ENCODE assay signal across 18 mouse cellular contexts in genomic region chr11:84434879-84435278, GRCm38 (mm10).
A peak's percentile ranks its signal among the peaks of the same experiment; 100 is the strongest.
DNase-seq lines count a peak whose midpoint lies in the region; ATAC-seq and TF ChIP-seq lines count a peak whose summit lies in the region.
"Had no signal": no experiment of that assay in that cellular context is flagged by ENCODE, and none has a peak within 500 bp of the region (broad histone marks: within the 10 kb centered on the region; RNA-seq: fewer than 3 reads in every experiment).

No protein-coding gene starts in this region.

- H3K9ac ChIP-seq in intestine, postnatal 0 days (ENCODE audit: low read depth, low read length) = no peak overlapping the region
- H3K9ac ChIP-seq in intestine, embryonic 16.5 days (ENCODE audit: low read depth, low read length) = no peak overlapping the region
- no peak overlapping the region for H3K9ac ChIP-seq in lung, embryonic 14.5 days
- H3K9ac ChIP-seq in liver, postnatal 0 days (replicated peaks) = no peak overlapping the region
- H3K9ac ChIP-seq: forebrain, embryonic 15.5 days; heart, embryonic 15.5 days; kidney, embryonic 15.5 days; lung, embryonic 15.5 days had no signal

- H3K9me3 ChIP-seq in intestine, postnatal 0 days (ENCODE audit: control insufficient read depth) = no peaks in the 10 kb centered on the region
- no peaks in the 10 kb centered on the region for H3K9me3 ChIP-seq in intestine, embryonic 16.5 days (ENCODE audit: control insufficient read depth, low read length)
- no peaks in the 10 kb centered on the region for H3K9me3 ChIP-seq in lung, embryonic 14.5 days (ENCODE audit: low read depth, low read length)
- H3K9me3 ChIP-seq in liver, postnatal 0 days (ENCODE audit: low read length) = no peaks in the 10 kb centered on the region
- H3K9me3 ChIP-seq: forebrain, embryonic 15.5 days; heart, embryonic 15.5 days; kidney, embryonic 15.5 days; lung, embryonic 15.5 days had no signal

- H3K4me3 ChIP-seq in intestine, postnatal 0 days (ENCODE audit: low read depth, low read length) = no peak overlapping the region
- H3K4me3 ChIP-seq in intestine, embryonic 16.5 days (ENCODE audit: low read length) = no peak overlapping the region
- no peak overlapping the region for H3K4me3 ChIP-seq in lung, embryonic 14.5 days (ENCODE audit: low read depth, low read length)
- no peak overlapping the region for H3K4me3 ChIP-seq in liver, postnatal 0 days (ENCODE audit: low read depth, low read length)
- H3K4me3 ChIP-seq: forebrain, embryonic 15.5 days; heart, adult 2 months; heart, embryonic 15.5 days; kidney, embryonic 15.5 days; lung, embryonic 15.5 days had no signal

- no peak for DNase-seq in lung, embryonic 14.5 days
- no peak for DNase-seq in lung, postnatal 25 days (ENCODE audit: low spot score)
- peak; percentile 32 for DNase-seq in ES-CJ7 (ENCODE audit: low read depth, low spot score)
- DNase-seq in liver, postnatal 0 days = no peak
- no peak for DNase-seq in right cerebral cortex, postnatal 4 days
- no peak for DNase-seq in spleen, adult 12 weeks (ENCODE audit: low spot score)
- DNase-seq: adrenal gland, postnatal 10 days; B cell, adult 2 months; cerebellum, adult 18-20 months; heart, adult 2 months; thymus, postnatal 4 days had no signal

- H3K4me2 ChIP-seq in intestine, postnatal 0 days (replicated peaks; ENCODE audit: low read depth) = no peak overlapping the region
- H3K4me2 ChIP-seq in intestine, embryonic 16.5 days (ENCODE audit: low read depth, low read length) = no peak overlapping the region
- H3K4me2 ChIP-seq in lung, embryonic 14.5 days = no peak overlapping the region
- H3K4me2 ChIP-seq in liver, postnatal 0 days (ENCODE audit: low read depth, low read length) = no peak overlapping the region
- H3K4me2 ChIP-seq: forebrain, embryonic 15.5 days; heart, embryonic 15.5 days; kidney, embryonic 15.5 days; lung, embryonic 15.5 days had no signal

- H3K36me3 ChIP-seq in intestine, postnatal 0 days (ENCODE audit: control insufficient read depth, insufficient read depth) = 0 out of 2 replicates have a peak, but pooled peaks cover 4% of the 10 kb centered on the region
- 0 out of 2 replicates have a peak, but pooled peaks cover 7% of the 10 kb centered on the region for H3K36me3 ChIP-seq in intestine, embryonic 16.5 days (ENCODE audit: control insufficient read depth, insufficient read depth, low read length)
- 0 out of 2 replicates have a peak, but pooled peaks cover 3% of the 10 kb centered on the region for H3K36me3 ChIP-seq in lung, embryonic 14.5 days (ENCODE audit: insufficient read depth)
- peaks cover 13% of the 10 kb centered on the region for H3K36me3 ChIP-seq in liver, postnatal 0 days (replicated peaks; ENCODE audit: insufficient read depth, low read length)
- H3K36me3 ChIP-seq: forebrain, embryonic 15.5 days; heart, embryonic 15.5 days had no signal

- H3K27ac ChIP-seq in intestine, postnatal 0 days (ENCODE audit: low read depth, low read length) = no peak overlapping the region
- no peak overlapping the region for H3K27ac ChIP-seq in intestine, embryonic 16.5 days (ENCODE audit: low read length)
- no peak overlapping the region for H3K27ac ChIP-seq in lung, embryonic 14.5 days (ENCODE audit: low read depth)
- H3K27ac ChIP-seq in liver, postnatal 0 days (ENCODE audit: low read depth) = no peak overlapping the region
- H3K27ac ChIP-seq: forebrain, embryonic 15.5 days; heart, adult 2 months; heart, embryonic 15.5 days; kidney, embryonic 15.5 days; lung, embryonic 15.5 days had no signal

- TF ChIP-seq CTCF in intestine, postnatal 0 days (IDR thresholded peaks at IDR 0.05; ENCODE audit: low read depth) = peak; percentile 55
- TF ChIP-seq CTCF in lung, embryonic 14.5 days (IDR thresholded peaks at IDR 0.05; ENCODE audit: low read depth) = peak; percentile 49
- peak; percentile 40 for TF ChIP-seq CTCF in liver, postnatal 0 days (IDR thresholded peaks at IDR 0.05; ENCODE audit: low read depth)

- H3K4me1 ChIP-seq in intestine, postnatal 0 days (replicated peaks; ENCODE audit: control insufficient read depth, insufficient read depth, low read length) = no peaks in the 10 kb centered on the region
- no peaks in the 10 kb centered on the region for H3K4me1 ChIP-seq in intestine, embryonic 16.5 days (ENCODE audit: control insufficient read depth, insufficient read depth, low read length)
- no peaks in the 10 kb centered on the region for H3K4me1 ChIP-seq in lung, embryonic 14.5 days (ENCODE audit: insufficient read depth)
- H3K4me1 ChIP-seq in liver, postnatal 0 days (ENCODE audit: insufficient read depth) = no peaks in the 10 kb centered on the region
- H3K4me1 ChIP-seq: forebrain, embryonic 15.5 days; heart, embryonic 15.5 days; lung, embryonic 15.5 days had no signal

- 75% methylated on average over 6 of the region's 6 CpGs for WGBS in intestine, postnatal 0 days
- WGBS in intestine, embryonic 16.5 days = 65% methylated on average over 6 of the region's 6 CpGs
- 67% methylated on average over 6 of the region's 6 CpGs for WGBS in lung, embryonic 14.5 days
- 72% methylated on average over 6 of the region's 6 CpGs for WGBS in liver, postnatal 0 days (ENCODE audit: insufficient replicate concordance)

- no peaks in the 10 kb centered on the region for H3K27me3 ChIP-seq in intestine, postnatal 0 days (replicated peaks; ENCODE audit: control insufficient read depth, insufficient read depth, low read length)
- no peaks in the 10 kb centered on the region for H3K27me3 ChIP-seq in intestine, embryonic 16.5 days (replicated peaks; ENCODE audit: control insufficient read depth, insufficient read depth, low read length)
- H3K27me3 ChIP-seq in lung, embryonic 14.5 days (ENCODE audit: insufficient read depth, low read length) = no peaks in the 10 kb centered on the region
- H3K27me3 ChIP-seq in liver, postnatal 0 days (ENCODE audit: insufficient read depth, low read length) = no peaks in the 10 kb centered on the region
- H3K27me3 ChIP-seq: forebrain, embryonic 15.5 days; heart, embryonic 15.5 days; kidney, embryonic 15.5 days; lung, embryonic 15.5 days had no signal

- no peak for TF ChIP-seq EP300 in liver, postnatal 0 days (IDR thresholded peaks at IDR 0.05; ENCODE audit: low read depth)

- ATAC-seq in intestine, postnatal 0 days = no peak
- no peak for ATAC-seq in intestine, embryonic 16.5 days
- no peak for ATAC-seq in lung, embryonic 14.5 days (ENCODE audit: insufficient read depth)
- ATAC-seq in liver, postnatal 0 days = no peak
- ATAC-seq: forebrain, embryonic 15.5 days; midbrain, embryonic 16.5 days had no signal
